Mouse (Mus musculus) lung, adult 2 months (tissue): ENCODE results near the gene Clec4e. TPM values are rescaled to one million over a fixed set of nuclear protein-coding genes. Genes with fewer than 3 reads are reported as not detected.
"Not testable (repeated sequence)": the region's sequence is repeated elsewhere in the genome, so short reads cannot be mapped to it uniquely, and the experiment has no call there.

ENCODE experiments used
- DNase-seq: peaks from one replicate; pipeline ENCODE4 v3.0.0; 2022
- H3K4me1 ChIP-seq: fragments of 200-500 bp; 2 replicates; pipeline ENCODE4 v1.6.1; 2011; ENCODE audit warnings: low read length; ENCODE audit not compliant: control insufficient read depth, insufficient read depth
- H3K4me3 ChIP-seq: fragments of 200-500 bp; replicated peaks from 2 replicates; pipeline ENCODE3; 2011; ENCODE audit warnings: low read depth, mild to moderate bottlenecking, control low read depth, low read length; ENCODE audit errors: extremely low read depth
- CTCF ChIP-seq: fragments of 200-500 bp; IDR thresholded peaks from 2 replicates; pipeline ENCODE4 v1.5.1; 2011; ENCODE audit warnings: mild to moderate bottlenecking, low read length, control low read depth; ENCODE audit not compliant: insufficient read depth
- POLR2A ChIP-seq: fragments of 200-500 bp; IDR thresholded peaks from 2 replicates; pipeline ENCODE4 v1.6.1; 2011; ENCODE audit warnings: low read depth, mild to moderate bottlenecking, control low read depth, low read length, borderline replicate concordance; ENCODE audit errors: extremely low read depth
- WGBS: fragments of 180-500 bp; shearing (Covaris S2); methylation state at CpG from one replicate; pipeline ENCODE4 v1.1.7; 2018; 5-methylcytosine and 5-hydroxymethylcytosine counted together
- polyA plus RNA-seq: library from polyadenylated mRNA; depleted of rRNA; stranded (reverse); fragments of >200 nt; gene quantifications from 2 replicates; pipeline ENCODE4 v1.2.3, GENCODE M21; 2012; rRNA removed

Gene Clec4e
- 0.35 and 0.85 TPM in 2 replicates for polyA plus RNA-seq

GRCm38 (mm10) chr6:123289753-123290152 is at the start of gene Clec4e:
Gene Clec4e (minus strand): TSS chr6:123289870.
- Histone ChIP-seq H3K4me1 (no peaks in the 10 kb centered on the region), H3K4me3 (no peak within 1 kb of the TSS)
- DNase-seq = no peak
- no peak for TF ChIP-seq CTCF
- no peak for TF ChIP-seq POLR2A
- WGBS = 56% methylated on average over 4 of the region's 4 CpGs

GRCm38 (mm10) chr6:123332503-123332902 is 42.8 kb upstream of the Clec4e start:
- TF ChIP-seq POLR2A = no peak
- TF ChIP-seq CTCF = no peak
- Histone ChIP-seq H3K4me1 (no peaks in the 10 kb centered on the region), H3K4me3 (no peak overlapping the region)
- WGBS = 37% methylated on average over 2 of the region's 2 CpGs
- DNase-seq = no peak

- DNase-seq = no peak
- no peak within 1 kb of the TSS for H3K4me3 ChIP-seq
- 81% methylated on average over 2 of the region's 2 CpGs for WGBS
Observed at GRCm38 (mm10) chr6:123308033-123308432, 18.4 kb upstream of the Clec4e start, which contains the start of gene Vmn2r19. Gene Vmn2r19 (plus strand): TSS chr6:123308333.

GRCm38 (mm10) chr6:123306315-123306714 is 16.6 kb upstream of the Clec4e start:
- 77% methylated on average over 7 of the region's 7 CpGs for WGBS
- DNase-seq, H3K4me3 ChIP-seq, H3K4me1 ChIP-seq: not testable (repeated sequence)

More at GRCm38 (mm10) chr6:123308033-123308432, 18.4 kb upstream of the Clec4e start, which contains the start of gene Vmn2r19:
- TF ChIP-seq POLR2A = no peak
- no peak for TF ChIP-seq CTCF
- no peaks in the 10 kb centered on the region for H3K4me1 ChIP-seq

GRCm38 (mm10) chr6:123296687-123297086 is 7.0 kb upstream of the Clec4e start:
- Histone ChIP-seq H3K4me3 (no peak overlapping the region), H3K4me1 (no peaks in the 10 kb centered on the region)
- 29% methylated on average over 1 of the region's 1 CpGs for WGBS
- no peak for DNase-seq
- no peak for TF ChIP-seq POLR2A
- no peak for TF ChIP-seq CTCF

GRCm38 (mm10) chr6:123293509-123293908 is 3.8 kb upstream of the Clec4e start:
- H3K4me3 ChIP-seq = not testable (repeated sequence)
- 85% methylated on average over 11 of the region's 11 CpGs for WGBS

DNA sequence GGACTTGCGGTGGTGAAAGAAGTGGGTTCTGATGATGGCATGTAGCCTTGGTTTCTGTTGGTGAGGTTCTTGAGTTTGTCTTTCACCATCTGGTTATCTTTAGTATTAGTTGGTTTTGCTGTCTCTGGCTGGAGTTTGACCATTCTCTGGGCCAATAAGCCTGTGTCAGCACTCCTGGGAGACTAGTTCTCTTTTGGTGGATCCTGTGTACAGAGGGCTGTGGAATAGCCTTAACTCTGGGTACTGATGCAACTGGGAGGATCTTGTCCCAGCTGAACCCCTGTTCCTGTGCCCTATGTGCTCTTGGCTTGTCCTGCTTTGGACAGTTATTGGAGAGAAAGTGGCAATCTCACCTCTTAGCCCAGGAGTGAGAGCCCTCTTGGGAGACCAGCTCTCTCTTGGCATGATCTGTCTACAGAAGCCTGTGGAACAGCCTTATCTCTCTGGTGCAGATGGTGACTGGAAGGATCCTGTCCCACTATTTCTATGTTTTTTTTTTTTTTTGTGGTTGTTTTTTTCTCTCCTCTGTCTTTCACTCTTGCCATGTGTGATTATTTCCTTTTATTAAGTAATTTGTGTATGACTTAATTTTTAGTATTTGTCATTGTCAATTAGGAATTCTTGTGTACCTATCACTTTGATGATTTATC is 3.2 kb upstream of the Clec4e start:
- H3K4me3 ChIP-seq = no peak overlapping the region
- TF ChIP-seq POLR2A (no peak), CTCF (no peak)
- 94% methylated on average over 1 of the region's 1 CpGs for WGBS
- no peak for DNase-seq
- no peaks in the 10 kb centered on the region for H3K4me1 ChIP-seq

More at GRCm38 (mm10) chr6:123293509-123293908, 3.8 kb upstream of the Clec4e start:
- H3K4me1 ChIP-seq, DNase-seq: not testable (repeated sequence)

GRCm38 (mm10) chr6:123288931-123289330 is 739 bp downstream of the Clec4e start:
- no peaks in the 10 kb centered on the region for H3K4me1 ChIP-seq
- H3K4me3 ChIP-seq = no peak overlapping the region
- no peak for DNase-seq
- WGBS = 66% methylated on average over 10 of the region's 10 CpGs
- TF ChIP-seq POLR2A = no peak
- TF ChIP-seq CTCF = no peak

DNA sequence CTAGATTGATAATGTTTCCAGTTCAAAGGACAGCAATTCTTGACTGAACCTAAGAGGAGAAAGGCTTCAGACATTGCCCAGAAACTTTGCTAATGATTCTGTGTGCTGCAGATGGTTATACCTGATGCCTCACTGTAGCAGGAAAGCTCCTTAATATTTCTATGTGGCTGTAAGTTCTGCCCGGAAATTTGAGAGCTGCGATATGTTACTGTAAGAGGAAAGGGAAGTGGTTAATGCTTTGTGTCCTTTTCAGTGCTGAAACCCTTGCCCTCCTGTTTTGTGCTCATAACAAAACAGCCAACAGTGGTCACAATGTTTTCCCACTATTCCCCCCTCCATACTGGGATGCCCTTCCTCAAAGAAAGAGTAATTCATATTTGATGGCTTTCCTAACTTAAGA is 3.4 kb downstream of the Clec4e start:
- no peak overlapping the region for H3K4me3 ChIP-seq
- WGBS = 71% methylated on average over 2 of the region's 2 CpGs
- no peaks in the 10 kb centered on the region for H3K4me1 ChIP-seq
- no peak for DNase-seq
- TF ChIP-seq POLR2A = no peak
- TF ChIP-seq CTCF = no peak

- WGBS = 79% methylated on average over 2 of the region's 2 CpGs
- no peak for DNase-seq
- no peak overlapping the region for H3K4me3 ChIP-seq
- TF ChIP-seq CTCF (no peak), POLR2A (no peak)
- H3K4me1 ChIP-seq = no peaks in the 10 kb centered on the region
Observed at GRCm38 (mm10) chr6:123279443-123279842, 10.2 kb downstream of the Clec4e start.
